Mouse (Mus musculus): ENCODE results near the gene Anapc2.

- TF ChIP-seq POLR2A (IDR thresholded peaks at IDR 0.05; ENCODE audit: insufficient read depth, low read length): no peak
- TF ChIP-seq CTCF (IDR thresholded peaks at IDR 0.05; ENCODE audit: low read depth, low read length): no peak
These were observed 37.6 kb upstream of the Anapc2 start for GRCm38 (mm10) chr2:25234551-25235220.
